Mouse (Mus musculus): ENCODE measurements around the gene Chl1. TPM values are rescaled to one million over a fixed set of nuclear protein-coding genes. Genes with fewer than 3 reads are reported as not detected.

Chl1 gene
- polyA plus RNA-seq, 1 experiment, result not detected

DNA sequence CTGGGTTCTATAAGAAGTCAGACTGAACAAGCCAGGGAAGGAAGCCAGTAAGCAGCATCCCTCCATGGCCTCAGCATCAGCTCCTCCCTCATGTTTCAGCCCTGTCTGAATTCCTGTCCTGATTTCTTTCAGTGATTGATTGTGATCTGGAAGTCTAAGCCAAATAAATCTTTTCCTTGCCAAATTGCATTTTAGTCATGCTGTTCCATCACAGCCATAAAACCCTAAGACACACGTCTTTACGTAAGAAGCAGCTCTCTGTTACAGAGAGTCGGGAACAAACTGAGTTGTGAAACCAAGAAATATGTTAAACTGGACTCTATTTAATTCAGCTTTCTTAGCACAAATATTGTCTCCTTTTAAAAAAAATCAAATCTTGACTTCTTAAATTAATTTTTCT is 102.2 kb downstream of the Chl1 start:
- Histone ChIP-seq H3K9ac (ENCODE audit: low read depth, poor library complexity, severe bottlenecking) (no peak overlapping the region), H3K4me1 (ENCODE audit: control insufficient read depth, insufficient read depth, low read length) (no peaks in the 10 kb centered on the region), H3K27ac (ENCODE audit: insufficient read depth, low read length) (no peak overlapping the region), H3K36me3 (ENCODE audit: control insufficient read depth, insufficient read depth, low read length, poor library complexity, severe bottlenecking) (no peaks in the 10 kb centered on the region), H3K27me3 (ENCODE audit: control insufficient read depth, insufficient read depth, low read length, poor library complexity, severe bottlenecking) (no peaks in the 10 kb centered on the region), H3K4me3 (ENCODE audit: low read depth, low read length) (no peak overlapping the region), H3K9me3 (replicated peaks; ENCODE audit: control insufficient read depth, insufficient read depth, low read length, poor library complexity, severe bottlenecking) (no peaks in the 10 kb centered on the region)
- TF ChIP-seq EP300 (IDR thresholded peaks at IDR 0.05; ENCODE audit: insufficient read depth, low read depth, low read length) (no peak), CTCF (IDR thresholded peaks at IDR 0.05; ENCODE audit: low read depth, low read length) (no peak), POLR2A (IDR thresholded peaks at IDR 0.05; ENCODE audit: insufficient read depth, low read length) (no peak)

DNA sequence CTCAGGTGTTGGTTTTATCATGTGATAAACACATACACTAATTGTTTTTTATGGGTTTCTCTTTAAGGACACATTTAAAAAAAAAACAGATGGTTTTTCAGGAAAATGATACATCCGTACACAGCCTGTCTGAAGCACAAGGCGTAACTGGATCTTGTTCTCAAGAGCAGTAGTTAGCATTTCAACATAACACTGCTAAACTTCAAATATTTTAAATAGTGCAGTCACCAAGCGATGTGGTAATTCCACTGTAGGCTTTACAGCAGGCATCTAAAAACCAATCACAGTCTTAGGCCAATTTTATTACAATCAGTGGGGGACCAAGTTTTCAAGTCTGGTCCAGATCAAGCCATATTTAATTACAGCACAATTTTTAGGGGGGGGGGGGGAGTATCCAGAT is 103.3 kb downstream of the Chl1 start:
- H3K36me3 ChIP-seq (ENCODE audit: control insufficient read depth, insufficient read depth, low read length, poor library complexity, severe bottlenecking), result no peaks in the 10 kb centered on the region
- H3K4me3 ChIP-seq (ENCODE audit: low read depth, low read length), result no peak overlapping the region
- no peak overlapping the region for H3K27ac ChIP-seq (ENCODE audit: insufficient read depth, low read length)
- H3K9me3 ChIP-seq (replicated peaks; ENCODE audit: control insufficient read depth, insufficient read depth, low read length, poor library complexity, severe bottlenecking), result no peaks in the 10 kb centered on the region
- H3K9ac ChIP-seq (ENCODE audit: low read depth, poor library complexity, severe bottlenecking), result no peak overlapping the region
- no peak for TF ChIP-seq EP300 (IDR thresholded peaks at IDR 0.05; ENCODE audit: insufficient read depth, low read depth, low read length)
- no peak for TF ChIP-seq CTCF (IDR thresholded peaks at IDR 0.05; ENCODE audit: low read depth, low read length)
- no peak for TF ChIP-seq POLR2A (IDR thresholded peaks at IDR 0.05; ENCODE audit: insufficient read depth, low read length)
- H3K27me3 ChIP-seq (ENCODE audit: control insufficient read depth, insufficient read depth, low read length, poor library complexity, severe bottlenecking), result no peaks in the 10 kb centered on the region
- H3K4me1 ChIP-seq (ENCODE audit: control insufficient read depth, insufficient read depth, low read length), result no peaks in the 10 kb centered on the region

DNA sequence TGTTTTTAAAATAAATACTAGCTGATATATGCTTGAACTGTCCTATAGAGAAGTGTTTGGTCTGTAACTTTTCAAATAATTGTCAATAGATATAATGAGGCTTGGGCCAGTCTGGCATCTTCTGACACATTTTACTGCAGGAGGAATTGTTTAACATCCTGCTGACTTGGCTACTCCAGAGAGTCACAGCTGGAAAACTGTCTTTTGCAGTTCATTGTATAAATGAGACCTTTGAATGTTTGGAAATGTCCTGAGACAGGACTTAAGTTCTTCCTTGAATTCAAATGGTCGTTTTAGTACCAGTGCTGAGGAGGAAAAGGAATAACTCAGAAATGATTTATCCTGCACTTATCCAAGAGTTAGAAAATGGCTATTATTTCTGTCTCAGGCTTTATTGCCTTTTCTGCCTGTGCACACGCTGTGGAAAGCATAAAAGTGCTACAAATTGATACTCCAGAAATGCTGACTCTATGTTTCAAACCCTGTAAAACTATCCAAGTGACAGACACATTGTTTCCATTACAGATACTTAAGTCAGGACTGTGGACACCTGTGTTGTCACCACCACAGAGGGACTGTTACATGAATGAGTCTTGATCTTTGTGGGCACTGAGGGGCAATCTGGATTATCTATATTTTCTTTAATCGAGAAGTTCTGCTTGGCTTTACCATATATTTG is 105.7 kb downstream of the Chl1 start:
- TF ChIP-seq POLR2A (IDR thresholded peaks at IDR 0.05; ENCODE audit: insufficient read depth, low read length) (no peak), EP300 (IDR thresholded peaks at IDR 0.05; ENCODE audit: insufficient read depth, low read depth, low read length) (no peak), CTCF (IDR thresholded peaks at IDR 0.05; ENCODE audit: low read depth, low read length) (no peak)
- H3K9ac ChIP-seq (ENCODE audit: low read depth, poor library complexity, severe bottlenecking), result no peak overlapping the region
- no peak overlapping the region for H3K4me3 ChIP-seq (ENCODE audit: low read depth, low read length)
- no peak overlapping the region for H3K27ac ChIP-seq (ENCODE audit: insufficient read depth, low read length)
- no peaks in the 10 kb centered on the region for H3K36me3 ChIP-seq (ENCODE audit: control insufficient read depth, insufficient read depth, low read length, poor library complexity, severe bottlenecking)
- H3K27me3 ChIP-seq (ENCODE audit: control insufficient read depth, insufficient read depth, low read length, poor library complexity, severe bottlenecking), result no peaks in the 10 kb centered on the region
- no peaks in the 10 kb centered on the region for H3K9me3 ChIP-seq (replicated peaks; ENCODE audit: control insufficient read depth, insufficient read depth, low read length, poor library complexity, severe bottlenecking)
- no peaks in the 10 kb centered on the region for H3K4me1 ChIP-seq (ENCODE audit: control insufficient read depth, insufficient read depth, low read length)

DNA sequence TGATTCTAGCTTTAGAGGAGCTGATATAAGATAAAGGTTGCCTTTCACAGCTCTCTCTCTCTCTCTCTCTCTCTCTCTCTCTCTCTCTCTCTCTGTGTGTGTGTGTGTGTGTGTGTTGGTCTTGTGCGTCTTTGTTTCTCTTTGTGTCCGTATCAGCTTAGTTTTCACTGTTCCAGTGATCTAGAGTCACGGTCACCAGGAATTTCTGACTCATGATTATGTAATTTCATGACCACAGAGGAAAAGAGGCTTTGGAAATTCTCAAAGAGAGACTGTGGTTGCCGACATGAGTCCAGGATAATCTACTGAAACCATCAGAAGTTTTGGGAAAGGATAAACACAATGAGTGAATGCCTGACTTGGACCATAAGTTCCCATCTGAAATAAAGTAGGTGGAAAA is 110.5 kb downstream of the Chl1 start:
- H3K4me1 ChIP-seq (ENCODE audit: control insufficient read depth, insufficient read depth, low read length), result no peaks in the 10 kb centered on the region
- H3K9ac ChIP-seq (ENCODE audit: low read depth, poor library complexity, severe bottlenecking), result no peak overlapping the region
- H3K27me3 ChIP-seq (ENCODE audit: control insufficient read depth, insufficient read depth, low read length, poor library complexity, severe bottlenecking), result no peaks in the 10 kb centered on the region
- no peak overlapping the region for H3K27ac ChIP-seq (ENCODE audit: insufficient read depth, low read length)
- no peak overlapping the region for H3K4me3 ChIP-seq (ENCODE audit: low read depth, low read length)
- H3K36me3 ChIP-seq (ENCODE audit: control insufficient read depth, insufficient read depth, low read length, poor library complexity, severe bottlenecking), result no peaks in the 10 kb centered on the region
- TF ChIP-seq EP300 (IDR thresholded peaks at IDR 0.05; ENCODE audit: insufficient read depth, low read depth, low read length), result no peak
- TF ChIP-seq CTCF (IDR thresholded peaks at IDR 0.05; ENCODE audit: low read depth, low read length), result no peak
- TF ChIP-seq POLR2A (IDR thresholded peaks at IDR 0.05; ENCODE audit: insufficient read depth, low read length), result no peak
- H3K9me3 ChIP-seq (replicated peaks; ENCODE audit: control insufficient read depth, insufficient read depth, low read length, poor library complexity, severe bottlenecking), result no peaks in the 10 kb centered on the region

DNA sequence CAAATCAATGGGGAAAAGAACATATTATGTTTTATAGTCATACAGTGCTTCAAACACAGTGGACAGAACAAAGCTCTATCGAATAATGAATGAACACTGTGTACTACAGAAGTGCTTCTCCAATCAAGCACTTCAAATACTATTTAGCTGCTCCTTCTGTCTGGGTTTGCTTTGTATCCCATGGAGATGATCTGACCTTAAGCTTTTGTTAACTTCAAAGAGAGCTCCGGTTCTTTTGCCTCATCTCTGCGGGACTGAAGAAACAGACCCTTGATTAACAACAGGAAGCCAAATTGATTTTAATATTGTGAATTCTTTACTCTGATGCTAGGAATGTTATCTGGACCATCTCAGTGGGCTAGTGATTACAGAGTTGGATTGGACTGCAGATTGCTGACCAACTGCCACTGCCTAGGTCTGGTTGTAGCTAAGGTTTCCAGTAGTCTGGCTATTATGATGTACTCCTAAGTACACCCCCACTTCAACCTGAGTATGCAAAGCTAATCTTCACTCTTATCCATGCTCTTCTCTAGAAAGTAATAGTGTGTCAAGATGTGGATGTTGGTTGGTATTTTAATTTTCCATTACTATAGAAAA is 111.8 kb downstream of the Chl1 start:
- no peaks in the 10 kb centered on the region for H3K4me1 ChIP-seq (ENCODE audit: control insufficient read depth, insufficient read depth, low read length)
- no peak overlapping the region for H3K27ac ChIP-seq (ENCODE audit: insufficient read depth, low read length)
- no peak overlapping the region for H3K9ac ChIP-seq (ENCODE audit: low read depth, poor library complexity, severe bottlenecking)
- no peaks in the 10 kb centered on the region for H3K27me3 ChIP-seq (ENCODE audit: control insufficient read depth, insufficient read depth, low read length, poor library complexity, severe bottlenecking)
- no peaks in the 10 kb centered on the region for H3K36me3 ChIP-seq (ENCODE audit: control insufficient read depth, insufficient read depth, low read length, poor library complexity, severe bottlenecking)
- H3K9me3 ChIP-seq (replicated peaks; ENCODE audit: control insufficient read depth, insufficient read depth, low read length, poor library complexity, severe bottlenecking), result no peaks in the 10 kb centered on the region
- TF ChIP-seq CTCF (IDR thresholded peaks at IDR 0.05; ENCODE audit: low read depth, low read length) (no peak), POLR2A (IDR thresholded peaks at IDR 0.05; ENCODE audit: insufficient read depth, low read length) (no peak), EP300 (IDR thresholded peaks at IDR 0.05; ENCODE audit: insufficient read depth, low read depth, low read length) (no peak)
- no peak overlapping the region for H3K4me3 ChIP-seq (ENCODE audit: low read depth, low read length)

DNA sequence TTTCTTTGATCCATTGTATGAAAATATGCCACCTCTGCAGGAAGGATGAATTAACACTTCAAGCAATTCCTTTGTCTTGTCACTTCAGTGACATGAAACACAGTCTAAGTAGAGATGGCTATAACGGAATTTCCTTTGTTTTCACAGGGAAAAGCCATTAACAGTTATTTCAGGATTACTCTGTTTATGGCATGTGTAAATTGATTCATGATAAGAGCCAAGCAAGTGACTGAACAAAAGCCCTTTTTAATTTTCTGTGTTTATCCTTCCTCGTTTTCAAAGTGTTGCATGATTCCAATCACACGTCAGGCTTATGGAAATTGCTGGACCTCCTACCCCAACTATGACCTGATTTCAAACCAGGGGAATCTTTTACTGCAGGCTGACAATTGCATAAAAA is 122.5 kb downstream of the Chl1 start:
- Histone ChIP-seq H3K9me3 (replicated peaks; ENCODE audit: control insufficient read depth, insufficient read depth, low read length, poor library complexity, severe bottlenecking) (no peaks in the 10 kb centered on the region), H3K27me3 (ENCODE audit: control insufficient read depth, insufficient read depth, low read length, poor library complexity, severe bottlenecking) (no peaks in the 10 kb centered on the region), H3K4me1 (ENCODE audit: control insufficient read depth, insufficient read depth, low read length) (no peaks in the 10 kb centered on the region), H3K27ac (ENCODE audit: insufficient read depth, low read length) (no peak overlapping the region), H3K36me3 (ENCODE audit: control insufficient read depth, insufficient read depth, low read length, poor library complexity, severe bottlenecking) (no peaks in the 10 kb centered on the region), H3K9ac (ENCODE audit: low read depth, poor library complexity, severe bottlenecking) (no peak overlapping the region), H3K4me3 (ENCODE audit: low read depth, low read length) (no peak overlapping the region)
- TF ChIP-seq CTCF (IDR thresholded peaks at IDR 0.05; ENCODE audit: low read depth, low read length) (no peak), EP300 (IDR thresholded peaks at IDR 0.05; ENCODE audit: insufficient read depth, low read depth, low read length) (no peak), POLR2A (IDR thresholded peaks at IDR 0.05; ENCODE audit: insufficient read depth, low read length) (no peak)

All from ES-Bruce4 (cell line).